Mouse (Mus musculus) heart, adult 2 months (tissue): ENCODE data around the gene Lmna.
A peak's percentile ranks its signal among the peaks of the same experiment; 100 is the strongest.

Source experiments
- CTCF ChIP-seq: fragments of 200-600 bp; IDR thresholded peaks from 2 replicates; pipeline ENCODE4 v1.8.1; 2022; ENCODE audit warnings: antibody characterized with exemption, mild to moderate bottlenecking, moderate library complexity
- POLR2A ChIP-seq: fragments of 200-500 bp; IDR thresholded peaks from 2 replicates; pipeline ENCODE4 v1.6.1; 2011; ENCODE audit warnings: mild to moderate bottlenecking, low read depth, low read length, control low read depth; ENCODE audit not compliant: insufficient read depth

DNA sequence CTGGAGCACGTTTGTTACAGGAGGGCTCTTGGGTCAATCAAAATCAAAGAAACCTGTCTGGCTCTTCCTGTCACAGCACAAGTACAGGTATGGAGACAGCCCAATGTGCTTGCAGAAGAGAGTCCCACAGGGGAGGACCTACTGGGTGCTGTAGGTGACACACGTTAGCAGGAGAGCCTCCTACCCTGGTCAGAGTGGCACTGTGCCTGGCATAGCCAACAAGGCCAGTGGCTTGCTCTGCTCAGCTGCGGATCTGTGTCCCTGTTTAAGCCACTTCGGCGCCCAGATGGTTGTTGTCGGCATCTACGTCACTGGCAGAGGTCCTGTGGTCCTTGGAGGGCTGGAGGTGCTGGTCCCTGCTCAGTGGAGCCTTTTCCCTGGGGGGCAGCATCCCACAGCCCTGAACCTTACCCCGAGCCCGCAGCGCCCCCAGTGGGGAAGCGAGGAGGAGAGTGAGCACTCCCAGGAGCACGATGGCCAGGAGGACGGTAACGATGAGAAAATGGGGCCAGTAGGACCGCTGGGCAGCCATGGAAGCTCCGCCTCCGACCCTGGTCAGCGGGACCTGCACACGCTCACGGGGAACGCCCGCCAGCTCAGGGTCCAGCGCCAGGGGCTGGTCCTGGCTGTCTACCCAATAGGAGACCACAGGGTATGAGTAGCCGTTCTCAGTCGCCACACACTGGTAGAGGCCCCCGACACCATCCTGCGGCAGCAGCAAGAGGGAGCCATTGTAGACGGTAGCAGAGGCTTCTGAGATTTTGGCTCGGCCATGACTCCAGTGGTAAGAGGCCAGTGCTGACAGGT, 73.2 kb downstream of the Lmna start:
- peak; percentile 66 for TF ChIP-seq CTCF
- no peak for TF ChIP-seq POLR2A
